Mouse (Mus musculus) C3H10T1/2 (cell line): ENCODE data around the gene Chga. TPM values are rescaled to one million over a fixed set of nuclear protein-coding genes. Genes with fewer than 3 reads are reported as not detected.

Experiments
- polyA plus RNA-seq, 2 experiments: library from polyadenylated mRNA; unstranded; fragments of >200 nt; fragmentation: generic; extraction: Trizol; gene quantifications; one replicate each; pipeline ENCODE4 v1.2.1; 2012; ENCODE audit warnings: missing spikeins in 2 of 2

Chga gene
- polyA plus RNA-seq, result not detected

DNA sequence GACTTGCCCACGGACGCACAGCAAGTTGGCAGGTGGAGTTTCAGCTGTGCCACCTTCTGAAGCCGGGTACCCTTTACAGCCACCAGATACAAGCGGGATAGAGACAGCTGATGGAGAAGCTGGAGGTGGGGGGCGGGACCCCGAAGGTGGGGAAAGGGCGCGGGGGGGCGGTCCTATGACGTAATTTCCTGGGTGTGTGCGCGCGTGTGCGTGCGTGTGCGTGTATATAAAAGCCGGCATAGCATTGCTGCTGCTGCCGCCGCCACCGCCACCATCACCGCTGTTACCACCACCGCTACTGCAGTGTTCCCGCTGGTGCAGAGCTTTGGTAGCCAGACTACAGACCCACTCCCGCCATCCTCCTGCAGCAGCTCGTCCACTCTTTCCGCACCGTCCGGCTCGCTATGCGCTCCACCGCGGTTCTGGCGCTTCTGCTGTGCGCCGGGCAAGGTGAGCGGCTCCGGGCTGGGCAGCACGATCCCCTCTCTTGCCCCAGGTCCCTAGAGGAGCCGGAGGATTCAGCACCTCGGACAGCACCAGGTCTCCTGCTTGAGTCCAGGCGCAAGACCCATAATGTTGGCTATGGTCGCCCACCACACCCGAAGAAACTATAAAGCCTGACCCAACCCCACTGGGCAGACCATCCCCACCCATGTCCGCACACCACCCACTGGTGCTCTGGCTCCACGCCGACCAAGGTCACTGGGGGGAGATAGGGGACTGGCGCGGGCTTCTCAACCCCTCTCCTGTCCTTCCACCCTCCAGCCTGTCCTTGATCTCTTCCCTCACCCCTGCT, at the start of gene Chga:
Chga (plus strand) TSS at position 249 of the 796 bp plus-strand sequence.

Other genes starting within 250 kb of the Chga start
- gene Lgmn, start 115.2 kb upstream of the Chga start, polyA plus RNA-seq, result 10 to 100 TPM; 23.9 to 50.2 TPM
- 1 to 10 TPM in 1 of 2 experiments, under 1 TPM in 1; 0.62 to 9.0 TPM for gene Golga5, start 85.8 kb upstream of the Chga start, polyA plus RNA-seq
- gene Itpk1, start 150.0 kb downstream of the Chga start, polyA plus RNA-seq, result 10 to 100 TPM in 1 of 2 experiments, 1 to 10 TPM in 1; 6.9 to 11.6 TPM
- 1 to 10 TPM in 1 of 2 experiments, under 1 TPM in 1; 0.09 to 3.0 TPM for gene Moap1, start 188.7 kb downstream of the Chga start, polyA plus RNA-seq
- 1 to 10 TPM; 1.2 to 2.4 TPM for gene Tmem251, start 188.8 kb downstream of the Chga start, polyA plus RNA-seq
- under 1 TPM in 1 of 2 experiments, not detected in 1; 0.27 TPM for gene Gm28051, start 202.8 kb downstream of the Chga start, polyA plus RNA-seq
- 1 to 10 TPM; 2.6 to 6.2 TPM for gene Gon7, start 202.8 kb downstream of the Chga start, polyA plus RNA-seq
- 10 to 100 TPM in 1 of 2 experiments, 1 to 10 TPM in 1; 3.1 to 13.9 TPM for gene Ubr7, start 203.0 kb downstream of the Chga start, polyA plus RNA-seq
- 1 to 10 TPM; 1.0 to 4.6 TPM for gene Gm20604, start 203.7 kb downstream of the Chga start, polyA plus RNA-seq